Mouse (Mus musculus) skeletal muscle tissue, adult 2 months (tissue): ENCODE data around the gene Cck.
"Not testable (repeated sequence)": the region's sequence is repeated elsewhere in the genome, so short reads cannot be mapped to it uniquely, and the experiment has no call there.

Experiments used
- DNase-seq: peaks from one replicate; pipeline ENCODE4 v3.0.0-alpha.2; 2012; ENCODE audit warnings: low read depth, low spot score

Cck gene

GRCm38 (mm10) chr9:121460527-121460926 is 35.0 kb downstream of the Cck start:
- no peak for DNase-seq

- DNase-seq: no peak
These were observed 35.5 kb downstream of the Cck start for GRCm38 (mm10) chr9:121459950-121460349.

DNA sequence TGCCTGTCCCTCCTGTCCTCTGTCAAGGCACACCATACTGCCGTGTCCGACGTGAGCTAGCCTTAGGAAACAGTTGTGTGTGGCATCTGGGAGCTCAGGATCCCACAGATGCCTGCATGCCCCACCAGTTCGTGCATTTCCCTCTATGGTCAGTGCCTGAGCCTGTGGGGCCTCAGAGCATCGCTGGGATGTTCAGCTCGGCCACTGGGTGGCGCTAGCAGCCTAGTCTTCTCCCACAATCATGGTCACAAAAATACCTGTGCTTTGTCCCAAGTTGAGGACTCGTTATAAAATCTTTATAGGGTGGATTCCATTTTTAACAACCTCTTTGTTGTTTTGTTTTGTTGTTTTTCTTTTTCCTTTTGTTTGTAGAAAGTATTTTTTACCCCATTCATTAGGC is 37.0 kb downstream of the Cck start:
- no peak for DNase-seq

- no peak for DNase-seq
These were observed 38.6 kb downstream of the Cck start for GRCm38 (mm10) chr9:121456739-121457515.

GRCm38 (mm10) chr9:121454891-121455290 is 40.6 kb downstream of the Cck start:
- no peak for DNase-seq

GRCm38 (mm10) chr9:121452342-121452942 is 43.1 kb downstream of the Cck start:
- not testable (repeated sequence) for DNase-seq

DNA sequence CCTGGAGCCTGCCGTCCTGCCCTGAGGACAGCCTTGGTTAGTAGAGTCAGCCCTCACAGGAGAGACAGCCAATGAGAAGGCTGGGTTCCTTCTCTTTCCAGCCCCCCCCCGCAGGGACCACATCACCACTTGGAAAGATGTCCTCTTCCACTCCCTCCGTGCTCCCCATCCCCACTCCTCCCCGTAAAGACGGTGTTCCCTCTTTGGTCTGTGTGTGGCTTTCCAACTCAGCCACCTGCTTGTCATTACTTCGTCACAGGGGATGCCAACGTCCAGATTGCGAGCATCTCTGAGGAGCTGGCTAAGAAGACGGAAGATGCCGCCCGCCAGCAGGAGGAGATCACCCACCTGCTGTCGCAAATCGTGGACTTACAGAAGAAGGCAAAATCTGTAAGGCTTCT is 49.1 kb downstream of the Cck start:
- DNase-seq: no peak

DNA sequence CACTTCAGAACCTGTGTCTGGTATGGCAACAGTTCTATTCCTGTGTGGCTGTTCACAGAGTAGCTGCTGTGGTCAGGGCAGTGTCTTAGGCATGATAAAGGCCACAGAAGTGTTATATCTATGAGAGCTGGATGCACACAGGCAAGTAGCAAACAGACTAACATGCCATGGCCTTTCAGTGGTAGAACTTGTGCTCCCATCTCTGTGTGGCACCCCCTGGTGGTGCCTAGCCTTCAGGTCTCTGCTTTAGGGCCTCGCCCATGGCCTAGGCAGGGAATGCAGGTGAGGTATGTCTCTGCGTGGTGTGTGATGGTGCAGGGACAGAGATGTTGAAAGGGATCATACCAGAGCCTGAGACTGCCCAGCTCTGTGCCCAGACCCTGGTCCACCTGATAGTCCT is 50.1 kb downstream of the Cck start:
- no peak for DNase-seq

DNA sequence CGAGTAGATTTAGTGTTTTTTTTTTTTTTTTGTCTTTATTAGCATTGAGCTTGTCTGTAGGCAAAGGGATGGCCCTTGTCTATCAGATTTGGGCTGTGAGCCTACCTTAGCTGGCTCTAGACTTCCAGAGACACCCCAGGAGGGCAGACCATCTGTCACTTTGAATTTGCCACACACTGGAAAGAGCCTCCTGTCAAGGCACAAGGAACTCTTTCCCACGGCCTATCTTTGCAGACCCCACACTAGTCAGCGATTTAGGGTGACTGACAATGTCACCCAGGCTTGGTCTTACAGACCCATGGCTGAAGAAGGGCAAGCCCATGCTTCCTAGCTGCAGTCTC is 51.2 kb downstream of the Cck start:
- no peak for DNase-seq

DNA sequence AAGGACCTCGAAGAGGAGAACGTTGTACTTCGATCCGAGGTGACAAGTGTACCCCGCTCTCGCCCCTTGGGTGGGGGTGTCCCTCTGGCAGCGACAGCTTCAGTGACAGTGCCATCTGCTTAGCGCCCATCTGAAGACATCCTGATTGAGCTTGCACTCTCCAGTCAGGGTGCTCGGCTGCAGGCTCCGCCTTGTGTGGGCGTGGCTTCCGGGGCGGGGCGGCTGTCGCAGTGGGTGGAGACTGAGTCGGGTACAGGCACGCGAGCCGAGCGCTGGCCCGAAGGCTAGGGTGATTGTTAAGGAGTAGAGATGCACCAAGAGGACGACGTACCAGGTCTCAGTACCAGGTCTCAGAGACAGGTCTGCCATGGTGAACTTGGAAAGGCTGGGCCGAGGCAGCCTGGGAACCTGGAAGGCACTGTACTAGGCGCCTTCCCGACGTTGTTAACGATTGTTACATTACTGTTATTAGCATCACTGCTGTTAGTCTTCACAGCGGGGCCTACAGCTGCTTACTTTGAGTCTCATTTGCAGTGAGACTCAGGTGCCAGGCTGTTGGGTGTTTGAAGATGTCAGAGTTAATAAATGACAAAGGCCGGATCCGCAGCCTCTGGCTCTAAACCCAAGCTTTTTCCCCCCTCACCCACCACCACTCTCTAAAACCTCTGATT is 51.7 kb downstream of the Cck start:
- no peak for DNase-seq

GRCm38 (mm10) chr9:121442145-121442544 is 53.3 kb downstream of the Cck start:
- DNase-seq: no peak
